Mouse (Mus musculus): ENCODE results near the gene Hus1. TPM values are rescaled to one million over a fixed set of nuclear protein-coding genes. Genes with fewer than 3 reads are reported as not detected.

Hus1 gene
- polyA plus RNA-seq, 1 experiment from 2014 or later, result 23.2 TPM

DNA sequence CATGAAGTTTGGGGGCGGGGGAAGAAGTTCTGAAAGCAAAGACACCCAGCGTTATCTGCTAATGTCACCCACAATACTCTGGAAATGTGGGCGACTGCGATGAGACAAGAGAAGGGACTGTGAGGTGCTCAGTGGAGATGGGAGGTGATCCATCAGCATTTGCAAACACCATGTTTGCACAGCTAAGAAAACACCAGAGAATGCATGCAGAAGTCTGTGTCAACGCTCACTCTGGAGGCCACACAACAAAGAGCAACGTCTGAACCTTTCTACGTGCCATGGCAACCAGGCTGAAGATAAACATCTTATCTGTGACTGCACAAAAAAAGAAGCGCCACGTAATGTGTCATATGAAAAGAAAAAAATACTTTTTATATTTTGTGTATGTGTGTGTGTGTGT is 40.5 kb downstream of the Hus1 start:
- no peaks in the 10 kb centered on the region for H3K36me3 ChIP-seq
- no peaks in the 10 kb centered on the region for H3K27me3 ChIP-seq (ENCODE audit: low read depth, poor library complexity, severe bottlenecking)
- H3K9me3 ChIP-seq (replicated peaks), result no peaks in the 10 kb centered on the region
- WGBS, result 65% methylated on average over 9 of the region's 9 CpGs
- peaks cover 17% of the 10 kb centered on the region for H3K4me1 ChIP-seq
- no peak for DNase-seq (ENCODE audit: low spot score)
- H3K4me3 ChIP-seq, result no peak overlapping the region
- no peak overlapping the region for H3K27ac ChIP-seq (replicated peaks)

GRCm38 (mm10) chr11:8968094-8968493 is 42.9 kb downstream of the Hus1 start:
- Histone ChIP-seq H3K4me1 (peaks cover 4% of the 10 kb centered on the region), H3K4me3 (no peak overlapping the region), H3K27ac (replicated peaks) (no peak overlapping the region), H3K36me3 (no peaks in the 10 kb centered on the region), H3K9me3 (replicated peaks) (no peaks in the 10 kb centered on the region), H3K27me3 (ENCODE audit: low read depth, poor library complexity, severe bottlenecking) (no peaks in the 10 kb centered on the region)
- no peak for DNase-seq (ENCODE audit: low spot score)
- 95% methylated on average over 7 of the region's 7 CpGs for WGBS

- no peaks in the 10 kb centered on the region for H3K27me3 ChIP-seq (ENCODE audit: low read depth, poor library complexity, severe bottlenecking)
- no peaks in the 10 kb centered on the region for H3K9me3 ChIP-seq (replicated peaks)
- no peak for DNase-seq (ENCODE audit: low spot score)
- no peaks in the 10 kb centered on the region for H3K4me1 ChIP-seq
- H3K27ac ChIP-seq (replicated peaks), result no peak overlapping the region
- H3K36me3 ChIP-seq, result no peaks in the 10 kb centered on the region
- 71% methylated on average over 10 of the region's 10 CpGs for WGBS
- no peak overlapping the region for H3K4me3 ChIP-seq
Observed at GRCm38 (mm10) chr11:8958572-8958971, 52.4 kb downstream of the Hus1 start.

GRCm38 (mm10) chr11:8958108-8958507 is 52.9 kb downstream of the Hus1 start:
- WGBS, result 75% methylated on average over 4 of the region's 4 CpGs

GRCm38 (mm10) chr11:8957023-8957422 is 54.0 kb downstream of the Hus1 start:
- no peak overlapping the region for H3K27ac ChIP-seq (replicated peaks)
- no peaks in the 10 kb centered on the region for H3K9me3 ChIP-seq (replicated peaks)
- WGBS, result 69% methylated on average over 6 of the region's 6 CpGs
- H3K4me1 ChIP-seq, result no peaks in the 10 kb centered on the region
- H3K36me3 ChIP-seq, result no peaks in the 10 kb centered on the region
- no peak overlapping the region for H3K4me3 ChIP-seq
- peak; percentile 19 for DNase-seq (ENCODE audit: low spot score)
- H3K27me3 ChIP-seq (ENCODE audit: low read depth, poor library complexity, severe bottlenecking), result no peaks in the 10 kb centered on the region

More at GRCm38 (mm10) chr11:8958108-8958507, 52.9 kb downstream of the Hus1 start:
- Histone ChIP-seq H3K27me3 (ENCODE audit: low read depth, poor library complexity, severe bottlenecking) (no peaks in the 10 kb centered on the region), H3K4me3 (no peak overlapping the region), H3K4me1 (no peaks in the 10 kb centered on the region), H3K36me3 (no peaks in the 10 kb centered on the region), H3K9me3 (replicated peaks) (no peaks in the 10 kb centered on the region), H3K27ac (replicated peaks) (no peak overlapping the region)
- DNase-seq (ENCODE audit: low spot score), result no peak

DNA sequence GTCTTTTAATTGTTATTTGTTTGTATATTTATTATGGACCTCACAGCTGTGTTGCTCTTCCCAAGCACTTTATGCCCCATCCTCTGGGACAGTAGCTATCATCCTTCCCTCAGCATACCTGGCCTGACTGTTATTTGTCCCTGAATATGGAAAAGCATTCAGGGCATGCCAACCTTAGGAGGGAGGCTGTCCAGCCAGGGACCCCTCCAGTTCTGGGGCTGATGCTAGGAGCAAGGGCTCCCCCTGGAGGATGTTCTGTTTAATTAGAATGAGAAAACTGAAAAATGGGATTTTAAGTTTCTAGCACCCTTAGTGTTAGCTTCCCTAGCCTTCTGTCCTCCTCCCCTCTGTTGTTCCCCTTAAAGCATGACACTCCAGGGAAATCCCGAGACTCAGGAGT is 55.3 kb downstream of the Hus1 start:
- no peak overlapping the region for H3K27ac ChIP-seq (replicated peaks)
- peak; percentile 31 for DNase-seq (ENCODE audit: low spot score)
- H3K9me3 ChIP-seq (replicated peaks), result no peaks in the 10 kb centered on the region
- no peaks in the 10 kb centered on the region for H3K4me1 ChIP-seq
- no peaks in the 10 kb centered on the region for H3K27me3 ChIP-seq (ENCODE audit: low read depth, poor library complexity, severe bottlenecking)
- H3K36me3 ChIP-seq, result no peaks in the 10 kb centered on the region
- no peak overlapping the region for H3K4me3 ChIP-seq
- 14% methylated on average over 1 of the region's 1 CpGs for WGBS

GRCm38 (mm10) chr11:8949765-8950430 is 61.1 kb downstream of the Hus1 start:
- no peaks in the 10 kb centered on the region for H3K9me3 ChIP-seq (replicated peaks)
- H3K4me3 ChIP-seq, result no peak overlapping the region
- DNase-seq (ENCODE audit: low spot score), result no peak
- H3K27ac ChIP-seq (replicated peaks), result no peak overlapping the region
- H3K27me3 ChIP-seq (ENCODE audit: low read depth, poor library complexity, severe bottlenecking), result no peaks in the 10 kb centered on the region
- no peaks in the 10 kb centered on the region for H3K36me3 ChIP-seq
- 85% methylated on average over 6 of the region's 6 CpGs for WGBS
- no peaks in the 10 kb centered on the region for H3K4me1 ChIP-seq

GRCm38 (mm10) chr11:8948871-8949270 is 62.1 kb downstream of the Hus1 start:
- WGBS, result 85% methylated on average over 3 of the region's 3 CpGs
- DNase-seq (ENCODE audit: low spot score), result no peak
- no peak overlapping the region for H3K27ac ChIP-seq (replicated peaks)
- H3K4me3 ChIP-seq, result no peak overlapping the region
- H3K9me3 ChIP-seq (replicated peaks), result no peaks in the 10 kb centered on the region
- H3K36me3 ChIP-seq, result no peaks in the 10 kb centered on the region
- H3K4me1 ChIP-seq, result no peaks in the 10 kb centered on the region
- H3K27me3 ChIP-seq (ENCODE audit: low read depth, poor library complexity, severe bottlenecking), result no peaks in the 10 kb centered on the region

- H3K36me3 ChIP-seq, result no peaks in the 10 kb centered on the region
- H3K9me3 ChIP-seq (replicated peaks), result no peaks in the 10 kb centered on the region
- no peaks in the 10 kb centered on the region for H3K27me3 ChIP-seq (ENCODE audit: low read depth, poor library complexity, severe bottlenecking)
- H3K4me1 ChIP-seq, result no peaks in the 10 kb centered on the region
- 86% methylated on average over 4 of the region's 4 CpGs for WGBS
- no peak overlapping the region for H3K27ac ChIP-seq (replicated peaks)
- no peak overlapping the region for H3K4me3 ChIP-seq
- no peak for DNase-seq (ENCODE audit: low spot score)
Observed at GRCm38 (mm10) chr11:8944114-8944513, 66.9 kb downstream of the Hus1 start.

Other genes starting within 250 kb of the Hus1 start
- gene Pkd1l1, start 37.9 kb downstream of the Hus1 start, polyA plus RNA-seq (2016; fragmentation: Nextera tagmentation; extraction: Ambion mirVana), result 0.05 and 0.07 TPM in 2 replicates
- 0.64 and 0.78 TPM in 2 replicates for gene Gm11992, start 37.4 kb upstream of the Hus1 start, polyA plus RNA-seq (2016; fragmentation: Nextera tagmentation; extraction: Ambion mirVana)
- gene Sun3, start 37.8 kb upstream of the Hus1 start, polyA plus RNA-seq (2016; fragmentation: Nextera tagmentation; extraction: Ambion mirVana), result 0.15 TPM in 1 of 2 replicates, not detected in the other
- gene Upp1, start 106.9 kb upstream of the Hus1 start, polyA plus RNA-seq (2016; fragmentation: Nextera tagmentation; extraction: Ambion mirVana), result 10.6 and 12.1 TPM in 2 replicates
- 0.01 TPM in 1 of 2 replicates, not detected in the other for gene Abca13, start 180.8 kb upstream of the Hus1 start, polyA plus RNA-seq (2016; fragmentation: Nextera tagmentation; extraction: Ambion mirVana)

Measured in midbrain, embryonic 10.5 days (tissue).